Mouse (Mus musculus) CH12.LX (cell line): ENCODE measurements around the gene Vrk3. TPM values are rescaled to one million over a fixed set of nuclear protein-coding genes. Genes with fewer than 3 reads are reported as not detected.

Experiments used
- DNase-seq: peaks from one replicate; pipeline ENCODE4 v3.0.0-alpha.2; 2013; ENCODE audit errors: extremely low read depth
- H3K27ac ChIP-seq: 2 replicates; pipeline ENCODE4 v1.5.1; 2012; ENCODE audit warnings: low read depth, mild to moderate bottlenecking, control low read depth, moderate library complexity; ENCODE audit not compliant: insufficient read depth
- H3K27me3 ChIP-seq: replicated peaks from 2 replicates; pipeline ENCODE3; 2012; ENCODE audit warnings: inconsistent platforms
- H3K36me3 ChIP-seq, 2 experiments: replicated peaks in 1 of 2; 2 replicates each; pipeline versions ENCODE3 to v1.6.1; 2012; ENCODE audit warnings: inconsistent platforms in 1 of 2, low read length in 1 of 2, mild to moderate bottlenecking in 1 of 2, mixed read lengths in 1 of 2, moderate library complexity in 1 of 2; ENCODE audit not compliant: control insufficient read depth in 1 of 2, insufficient read depth in 1 of 2
- H3K4me1 ChIP-seq, 2 experiments: 2 replicates each; pipeline ENCODE4 v1.6.1; 2012; ENCODE audit warnings: inconsistent platforms in 1 of 2, moderate library complexity in 1 of 2; ENCODE audit not compliant: insufficient read depth in 2 of 2, control insufficient read depth in 1 of 2
- H3K4me2 ChIP-seq: 2 replicates; pipeline ENCODE4 v1.6.1; 2012; ENCODE audit warnings: low read depth, mild to moderate bottlenecking, control low read depth; ENCODE audit not compliant: poor library complexity, insufficient read depth, severe bottlenecking
- H3K4me3 ChIP-seq, 3 experiments: fragments of 150-350 bp in 1 of 3; sonication (generic) in 1 of 3; replicated peaks in 1 of 3; 2 replicates each; pipeline versions ENCODE3 to v1.5.1; 2011 to 2012; ENCODE audit warnings: low read depth in 2 of 3, low read length in 2 of 3, mild to moderate bottlenecking in 2 of 3, moderate library complexity in 2 of 3, control low read depth in 1 of 3, improper control_type of control experiment in 1 of 3, inconsistent platforms in 1 of 3, mixed read lengths in 1 of 3; ENCODE audit not compliant: poor library complexity in 1 of 3
- H3K79me2 ChIP-seq: replicated peaks from 2 replicates; pipeline ENCODE4 v1.6.1; 2012; ENCODE audit warnings: mild to moderate bottlenecking, moderate library complexity; ENCODE audit not compliant: control insufficient read depth, poor library complexity, insufficient read depth, severe bottlenecking; ENCODE audit errors: extremely low read depth
- H3K9ac ChIP-seq: 2 replicates; pipeline ENCODE4 v1.6.1; 2012; ENCODE audit warnings: low read depth, mild to moderate bottlenecking, control low read depth, moderate library complexity; ENCODE audit not compliant: insufficient read depth
- H3K9me3 ChIP-seq: replicated peaks from 2 replicates; pipeline ENCODE3; 2012; ENCODE audit warnings: low read length, inconsistent platforms, mixed read lengths
- BHLHE40 ChIP-seq: IDR thresholded peaks from 2 replicates; pipeline ENCODE4 v1.6.1; 2011; ENCODE audit warnings: mild to moderate bottlenecking, low read depth, low read length, improper control_type of control experiment
- CHD2 ChIP-seq: IDR thresholded peaks from 2 replicates; pipeline ENCODE4 v1.6.1; 2011; ENCODE audit warnings: low read length, improper control_type of control experiment
- E2F4 ChIP-seq: IDR thresholded peaks from 2 replicates; pipeline ENCODE4 v1.6.1; 2011; ENCODE audit warnings: low read depth, low read length, improper control_type of control experiment; ENCODE audit not compliant: insufficient replicate concordance
- ELF1 ChIP-seq: IDR thresholded peaks from 2 replicates; pipeline ENCODE4 v1.6.1; 2014; ENCODE audit warnings: low read depth, mild to moderate bottlenecking, inconsistent platforms, low read length, improper control_type of control experiment
- HCFC1 ChIP-seq: IDR thresholded peaks from 2 replicates; pipeline ENCODE4 v1.6.1; 2012; ENCODE audit warnings: low read depth, mild to moderate bottlenecking, inconsistent platforms, low read length, improper control_type of control experiment
- JUN ChIP-seq: IDR thresholded peaks from 2 replicates; pipeline ENCODE4 v1.6.1; 2011; ENCODE audit warnings: low read depth, mild to moderate bottlenecking, low read length, improper control_type of control experiment, moderate library complexity; ENCODE audit not compliant: insufficient read depth
- JUND ChIP-seq: conservative IDR thresholded peaks from 2 replicates; pipeline ENCODE4 v1.6.1; 2011; ENCODE audit warnings: low read depth, low read length, improper control_type of control experiment
- KAT2A ChIP-seq: IDR thresholded peaks from 2 replicates; pipeline ENCODE4 v1.6.1; 2012; ENCODE audit warnings: low read length, improper control_type of control experiment, inconsistent platforms; ENCODE audit not compliant: insufficient replicate concordance
- MEF2A ChIP-seq: IDR thresholded peaks from 2 replicates; pipeline ENCODE4 v1.6.1; 2014; ENCODE audit warnings: low read depth, mild to moderate bottlenecking, inconsistent platforms, low read length, improper control_type of control experiment, borderline replicate concordance
- POLR2AphosphoS2 ChIP-seq: IDR thresholded peaks from 2 replicates; pipeline ENCODE4 v1.6.1; 2011; ENCODE audit warnings: low read depth, low read length, improper control_type of control experiment
- RCOR1 ChIP-seq: conservative IDR thresholded peaks from 2 replicates; pipeline ENCODE4 v1.6.1; 2012; ENCODE audit warnings: low read depth, mild to moderate bottlenecking, inconsistent platforms, low read length, improper control_type of control experiment
- SIN3A ChIP-seq: IDR thresholded peaks from 2 replicates; pipeline ENCODE4 v1.6.1; 2012; ENCODE audit warnings: low read length, improper control_type of control experiment, inconsistent platforms
- SMC3 ChIP-seq: IDR thresholded peaks from 2 replicates; pipeline ENCODE4 v1.6.1; 2011; ENCODE audit warnings: low read depth, low read length, improper control_type of control experiment
- TBP ChIP-seq: conservative IDR thresholded peaks from 2 replicates; pipeline ENCODE4 v1.6.1; 2011; ENCODE audit warnings: low read depth, low read length, improper control_type of control experiment
- TCF12 ChIP-seq: IDR thresholded peaks from 2 replicates; pipeline ENCODE4 v1.6.1; 2014; ENCODE audit warnings: low read depth, mild to moderate bottlenecking, inconsistent platforms, low read length, improper control_type of control experiment
- UBTF ChIP-seq: IDR thresholded peaks from 2 replicates; pipeline ENCODE4 v1.6.1; 2012; ENCODE audit warnings: low read depth, mild to moderate bottlenecking, inconsistent platforms, low read length, improper control_type of control experiment, moderate library complexity
- USF2 ChIP-seq: conservative IDR thresholded peaks from 2 replicates; pipeline ENCODE4 v1.6.1; 2011; ENCODE audit warnings: low read depth, low read length, improper control_type of control experiment
- ZMIZ1 ChIP-seq: IDR thresholded peaks from 2 replicates; pipeline ENCODE4 v1.6.1; 2012; ENCODE audit warnings: low read depth, mild to moderate bottlenecking, inconsistent platforms, low read length, improper control_type of control experiment
- ZNF384 ChIP-seq: IDR thresholded peaks from 2 replicates; pipeline ENCODE4 v1.6.1; 2012; ENCODE audit warnings: low read depth, low read length, improper control_type of control experiment, inconsistent platforms
- dilution Hi-C: fragments of 300-500 bp; cut with MboI; formaldehyde crosslinking; loops from 2 replicates; pipeline ENCODE4 v1.14.3; 2020; ENCODE audit warnings: low sequenced_read_pairs; ENCODE audit not compliant: extremely low pct_unique_long_range_greater_than_20kb, extremely low pct_ligation_motif_present
- in situ Hi-C: fragments of 300-500 bp; cut with MboI; formaldehyde crosslinking; loops from 3 replicates; pipeline ENCODE4 v1.14.3; 2019; ENCODE audit warnings: low sequenced_read_pairs, low pct_ligation_motif_present, low pct_unique_long_range_greater_than_20kb, mixed read lengths
- polyA plus RNA-seq: library from polyadenylated mRNA; unstranded; fragments of >175 nt; gene quantifications from 2 replicates; pipeline ENCODE4 v1.2.1, GENCODE M21; 2012; ENCODE audit warnings: low read depth; ENCODE audit not compliant: insufficient read length
- total RNA-seq, 2 experiments: library from RNA; depleted of rRNA; stranded (reverse); fragments of 300-350 nt in 1 of 2; fragments of >200 nt in 1 of 2; gene quantifications; 2 replicates each; pipeline ENCODE4 v1.2.3; 2012 to 2014

Vrk3 gene
- total and polyA plus RNA-seq, 3 experiments = 30.0 to 50.4 (median 34.2) TPM

DNA sequence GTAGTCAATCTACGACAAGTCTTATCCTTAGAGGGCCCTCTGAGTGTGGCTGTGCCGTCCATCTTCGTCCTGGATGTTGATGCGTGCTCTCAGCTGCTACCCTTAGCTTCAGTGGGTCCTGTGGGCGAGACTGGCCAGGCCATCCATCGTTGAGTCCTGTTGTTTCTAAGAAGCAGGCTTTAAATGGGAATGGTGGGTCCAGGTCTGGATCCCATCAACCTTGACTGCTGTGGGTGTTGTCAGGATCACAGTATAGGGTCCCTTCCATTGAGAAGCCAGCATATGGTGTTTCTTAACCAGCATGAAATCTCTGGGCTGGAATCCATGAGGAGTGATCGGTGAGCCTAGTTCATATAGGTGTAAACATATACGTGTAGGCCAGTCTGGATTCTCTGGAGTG lies 31.9 kb downstream of the Vrk3 start:
- H3K4me3 ChIP-seq = no peak overlapping the region
- H3K9me3 ChIP-seq = no peaks in the 10 kb centered on the region
- in situ Hi-C loops (loop anchor here (5.0 to 25.0 kb wide), 2 partner anchors 58 to 1368 kb away; partner anchors contain the start of gene Siglecg), dilution Hi-C loops (no loop called here)
- H3K36me3 ChIP-seq = peaks cover 32 to 52% of the 10 kb centered on the region in 2 experiments
- no peak for TF ChIP-seq SIN3A
- TF ChIP-seq CHD2 = no peak
- TF ChIP-seq JUND = no peak
- TF ChIP-seq TCF12 = no peak
- no peak for TF ChIP-seq E2F4
- TF ChIP-seq POLR2AphosphoS2 = no peak
- TF ChIP-seq HCFC1 = no peak
- TF ChIP-seq ZMIZ1 = no peak
- no peak for TF ChIP-seq RCOR1
- no peak for TF ChIP-seq MEF2A
- no peak for TF ChIP-seq USF2
- no peak for TF ChIP-seq JUN
- TF ChIP-seq SMC3 = no peak
- no peak for TF ChIP-seq UBTF
- no peak for TF ChIP-seq BHLHE40
- no peak for TF ChIP-seq TBP
- TF ChIP-seq KAT2A = no peak
- no peak for TF ChIP-seq ELF1
- TF ChIP-seq ZNF384 = no peak
- no peak overlapping the region for H3K9ac ChIP-seq
- no peaks in the 10 kb centered on the region for H3K79me2 ChIP-seq
- H3K27me3 ChIP-seq = no peaks in the 10 kb centered on the region
- no peak for DNase-seq
- H3K4me2 ChIP-seq = no peak overlapping the region
- no peak overlapping the region for H3K27ac ChIP-seq
- no peaks in the 10 kb centered on the region for H3K4me1 ChIP-seq

GRCm38 (mm10) chr7:44789531-44789930 lies 41.3 kb downstream of the Vrk3 start:
- Histone ChIP-seq H3K27me3 (peaks cover 1% of the 10 kb centered on the region), H3K27ac (no peak overlapping the region), H3K4me3 (no peak overlapping the region), H3K4me1 (0 out of 4 replicates have a peak, but pooled peaks cover 0 to 2% of the 10 kb centered on the region in 2 experiments)
- TF ChIP-seq USF2 = no peak
- no peak for TF ChIP-seq TBP
- TF ChIP-seq, all 38 proteins: peak for 0
- no peak for DNase-seq
- no peaks in the 10 kb centered on the region for H3K36me3 ChIP-seq
- H3K9ac ChIP-seq = no peak overlapping the region
- no peaks in the 10 kb centered on the region for H3K79me2 ChIP-seq
- peaks cover 10% of the 10 kb centered on the region for H3K9me3 ChIP-seq
- dilution Hi-C loops (no loop called here), in situ Hi-C loops (loop anchor here (25.0 kb wide), 1 partner anchor 1377 kb away; the partner anchor contains the start of gene Siglecg)
- no peak overlapping the region for H3K4me2 ChIP-seq
